Mouse (Mus musculus): ENCODE measurements around the gene Ifnar2. TPM values are rescaled to one million over a fixed set of nuclear protein-coding genes. Genes with fewer than 3 reads are reported as not detected.
A peak's percentile ranks its signal among the peaks of the same experiment; 100 is the strongest.

Gene Ifnar2
- total and polyA plus RNA-seq, 3 experiments, result 33.1 to 34.9 (median 34.5) TPM

- peaks cover 3 to 17% of the 10 kb centered on the region in 2 experiments; a peak in 3 of 4 replicates for H3K4me1 ChIP-seq (ENCODE audit: control insufficient read depth in 1 of 2, insufficient read depth in 2 of 2)
- in situ Hi-C loops (cut with MboI; ENCODE audit: low pct_ligation_motif_present, low pct_unique_long_range_greater_than_20kb, low sequenced_read_pairs), result no loop called here
- H3K27me3 ChIP-seq (replicated peaks), result no peaks in the 10 kb centered on the region
- dilution Hi-C loops (cut with MboI; ENCODE audit: extremely low pct_ligation_motif_present, extremely low pct_unique_long_range_greater_than_20kb, low sequenced_read_pairs), result no loop called here
- TF ChIP-seq ZMIZ1 (IDR thresholded peaks at IDR 0.05; ENCODE audit: low read depth, low read length) (no peak), CTCF (conservative IDR thresholded peaks at IDR 0.05 in 1 of 2, IDR thresholded peaks at IDR 0.05 in 1 of 2; ENCODE audit: low read depth in 2 of 2, low read length in 2 of 2) (no peak), RCOR1 (conservative IDR thresholded peaks at IDR 0.05; ENCODE audit: low read depth, low read length) (no peak), NELFE (IDR thresholded peaks at IDR 0.05; ENCODE audit: low read depth, low read length) (no peak), GABPA (IDR thresholded peaks at IDR 0.05; ENCODE audit: insufficient replicate concordance, low read depth, low read length) (no peak), BHLHE40 (IDR thresholded peaks at IDR 0.05; ENCODE audit: low read depth, low read length) (no peak)
- no peak for DNase-seq (ENCODE audit: extremely low read depth)
- H3K4me2 ChIP-seq (ENCODE audit: insufficient read depth, low read depth, poor library complexity, severe bottlenecking), result no peak overlapping the region
- peaks cover 6% of the 10 kb centered on the region for H3K9me3 ChIP-seq (replicated peaks; ENCODE audit: low read length)
- H3K79me2 ChIP-seq (replicated peaks; ENCODE audit: control insufficient read depth, extremely low read depth, insufficient read depth, poor library complexity, severe bottlenecking), result no peaks in the 10 kb centered on the region
- no peak overlapping the region for H3K9ac ChIP-seq (ENCODE audit: insufficient read depth, low read depth)
- H3K36me3 ChIP-seq (replicated peaks in 1 of 2; ENCODE audit: control insufficient read depth in 1 of 2, insufficient read depth in 1 of 2, low read length in 1 of 2), result peaks cover 45 to 84% of the 10 kb centered on the region in 2 experiments
- no peak overlapping the region for H3K4me3 ChIP-seq (replicated peaks in 1 of 3; ENCODE audit: low read depth in 2 of 3, low read length in 2 of 3, poor library complexity in 1 of 3)
- no peak overlapping the region for H3K27ac ChIP-seq (ENCODE audit: insufficient read depth, low read depth)
These were observed 14.5 kb downstream of the Ifnar2 start for GRCm38 (mm10) chr16:91387121-91387486.

GRCm38 (mm10) chr16:91390100-91390499 is 17.5 kb downstream of the Ifnar2 start:
- Histone ChIP-seq H3K4me2 (ENCODE audit: insufficient read depth, low read depth, poor library complexity, severe bottlenecking) (no peak overlapping the region), H3K79me2 (replicated peaks; ENCODE audit: control insufficient read depth, extremely low read depth, insufficient read depth, poor library complexity, severe bottlenecking) (no peaks in the 10 kb centered on the region), H3K9ac (ENCODE audit: insufficient read depth, low read depth) (no peak overlapping the region), H3K36me3 (replicated peaks in 1 of 2; ENCODE audit: control insufficient read depth in 1 of 2, insufficient read depth in 1 of 2, low read length in 1 of 2) (peaks cover 51 to 85% of the 10 kb centered on the region in 2 experiments), H3K27me3 (replicated peaks) (no peaks in the 10 kb centered on the region), H3K4me3 (replicated peaks in 1 of 3; ENCODE audit: low read depth in 2 of 3, low read length in 2 of 3, poor library complexity in 1 of 3) (no peak overlapping the region), H3K9me3 (replicated peaks; ENCODE audit: low read length) (peaks cover 10% of the 10 kb centered on the region), H3K4me1 (ENCODE audit: control insufficient read depth in 1 of 2, insufficient read depth in 2 of 2) (peaks cover 3 to 12% of the 10 kb centered on the region in 2 experiments; a peak in 3 of 4 replicates), H3K27ac (ENCODE audit: insufficient read depth, low read depth) (no peak overlapping the region)
- TF ChIP-seq HCFC1 (IDR thresholded peaks at IDR 0.05; ENCODE audit: low read depth, low read length), result no peak
- no peak for TF ChIP-seq CHD1 (IDR thresholded peaks at IDR 0.05; ENCODE audit: low read depth, low read length)
- TF ChIP-seq SMC3 (IDR thresholded peaks at IDR 0.05; ENCODE audit: low read depth, low read length), result peak; percentile 72
- no peak for TF ChIP-seq USF2 (conservative IDR thresholded peaks at IDR 0.05; ENCODE audit: low read depth, low read length)
- 0 out of 2 replicates have a peak, but pooled peaks have one; percentile 14 for TF ChIP-seq MEF2A (IDR thresholded peaks at IDR 0.05; ENCODE audit: borderline replicate concordance, low read depth, low read length)
- TF ChIP-seq E2F4 (IDR thresholded peaks at IDR 0.05; ENCODE audit: insufficient replicate concordance, low read depth, low read length), result 0 out of 2 replicates have a peak, but pooled peaks have one; percentile 38
- TF ChIP-seq ZKSCAN1 (IDR thresholded peaks at IDR 0.05; ENCODE audit: borderline replicate concordance, low read depth, low read length), result no peak
- no peak for TF ChIP-seq ETS1 (conservative IDR thresholded peaks at IDR 0.05; ENCODE audit: low read depth, low read length)
- 0 out of 2 replicates have a peak, but pooled peaks have one; percentile 19 for TF ChIP-seq TCF12 (IDR thresholded peaks at IDR 0.05; ENCODE audit: low read depth, low read length)
- no peak for TF ChIP-seq BHLHE40 (IDR thresholded peaks at IDR 0.05; ENCODE audit: low read depth, low read length)
- no peak for TF ChIP-seq USF1 (IDR thresholded peaks at IDR 0.05; ENCODE audit: low read depth, low read length)
- TF ChIP-seq RAD21 (IDR thresholded peaks at IDR 0.05; ENCODE audit: low read depth, low read length), result peak; percentile 59
- TF ChIP-seq MAFK (IDR thresholded peaks at IDR 0.05; ENCODE audit: insufficient replicate concordance, low read length), result peak; percentile 36; the same call in 1 of the 2 replicates
- TF ChIP-seq MYC (IDR thresholded peaks at IDR 0.05; ENCODE audit: low read depth, low read length), result no peak
- no peak for TF ChIP-seq JUN (IDR thresholded peaks at IDR 0.05; ENCODE audit: insufficient read depth, low read depth, low read length)
- no peak for TF ChIP-seq POLR2A (IDR thresholded peaks at IDR 0.05; ENCODE audit: low read depth, low read length)
- TF ChIP-seq JUND (conservative IDR thresholded peaks at IDR 0.05; ENCODE audit: low read depth, low read length), result no peak
- TF ChIP-seq CTCF (conservative IDR thresholded peaks at IDR 0.05 in 1 of 2, IDR thresholded peaks at IDR 0.05 in 1 of 2; ENCODE audit: low read depth in 2 of 2, low read length in 2 of 2), result peak; percentile 43 to 69
- TF ChIP-seq ZNF384 (IDR thresholded peaks at IDR 0.05; ENCODE audit: low read depth, low read length), result peak; percentile 91
- in situ Hi-C loops (cut with MboI; ENCODE audit: low pct_ligation_motif_present, low pct_unique_long_range_greater_than_20kb, low sequenced_read_pairs), result no loop called here
- peak; percentile 56 for DNase-seq (ENCODE audit: extremely low read depth)
- dilution Hi-C loops (cut with MboI; ENCODE audit: extremely low pct_ligation_motif_present, extremely low pct_unique_long_range_greater_than_20kb, low sequenced_read_pairs), result no loop called here
